Mouse (Mus musculus) 3134 (cell line): Measurements from ENCODE around the gene Tbx4.
A peak's percentile ranks its signal among the peaks of the same experiment; 100 is the strongest.

ENCODE experiments used
- DNase-seq: peaks from one replicate; pipeline ENCODE4 v3.0.0-alpha.2; 2011; ENCODE audit warnings: low spot score; ENCODE audit not compliant: insufficient read length; ENCODE audit errors: extremely low read depth

Gene Tbx4

GRCm38 (mm10) chr11:85885665-85886428 is at the start of gene Tbx4:
Gene Tbx4, plus strand, starts transcription at chr11:85886422.
- no peak for DNase-seq

- DNase-seq: no peak
Measured at GRCm38 (mm10) chr11:85836523-85837290, 49.5 kb upstream of the Tbx4 start.

GRCm38 (mm10) chr11:85837291-85837647 is 49.0 kb upstream of the Tbx4 start:
- no peak for DNase-seq

GRCm38 (mm10) chr11:85837648-85838423 is 48.4 kb upstream of the Tbx4 start:
- DNase-seq: no peak

GRCm38 (mm10) chr11:85838424-85839257 is 47.6 kb upstream of the Tbx4 start:
- no peak for DNase-seq

- no peak for DNase-seq
Measured at GRCm38 (mm10) chr11:85839258-85840030, 46.8 kb upstream of the Tbx4 start.

GRCm38 (mm10) chr11:85840031-85840802 is 46.0 kb upstream of the Tbx4 start:
- DNase-seq: no peak

GRCm38 (mm10) chr11:85840803-85841145 is 45.4 kb upstream of the Tbx4 start:
- no peak for DNase-seq

- DNase-seq: no peak
Measured at GRCm38 (mm10) chr11:85841211-85841681, 45.0 kb upstream of the Tbx4 start.

- no peak for DNase-seq
Measured at GRCm38 (mm10) chr11:85841980-85842379, 44.2 kb upstream of the Tbx4 start.

- no peak for DNase-seq
Measured at GRCm38 (mm10) chr11:85842596-85843346, 43.5 kb upstream of the Tbx4 start.

- DNase-seq: no peak
Measured at GRCm38 (mm10) chr11:85843347-85843692, 42.9 kb upstream of the Tbx4 start.

GRCm38 (mm10) chr11:85844144-85844965 is 41.9 kb upstream of the Tbx4 start:
- DNase-seq: no peak

GRCm38 (mm10) chr11:85844971-85845370 is 41.3 kb upstream of the Tbx4 start:
- no peak for DNase-seq

GRCm38 (mm10) chr11:85845921-85846320 is 40.3 kb upstream of the Tbx4 start:
- no peak for DNase-seq

GRCm38 (mm10) chr11:85846509-85846908 is 39.7 kb upstream of the Tbx4 start:
- DNase-seq: no peak

- peak; percentile 46 for DNase-seq
Measured at GRCm38 (mm10) chr11:85849037-85849436, 37.2 kb upstream of the Tbx4 start.
